Mouse (Mus musculus) bone marrow, adult 2 months (tissue): ENCODE measurements around the gene Arhgap33.

Source experiments
- CTCF ChIP-seq: fragments of 200-500 bp; IDR thresholded peaks from 2 replicates; pipeline ENCODE4 v1.5.1; 2011; ENCODE audit warnings: low read length, control low read depth; ENCODE audit not compliant: control insufficient read depth, insufficient read depth
- POLR2A ChIP-seq: fragments of 200-500 bp; IDR thresholded peaks from 2 replicates; pipeline ENCODE4 v1.6.1; 2011; ENCODE audit warnings: low read depth, mild to moderate bottlenecking, control low read depth, low read length, borderline replicate concordance; ENCODE audit not compliant: control insufficient read depth

- TF ChIP-seq POLR2A (no peak), CTCF (no peak)
Observed at GRCm38 (mm10) chr7:30520856-30521255, 14.0 kb downstream of the Arhgap33 start.
